Mouse (Mus musculus) ES-Bruce4 (cell line): ENCODE results near the gene Hyal1.

Experiments used
- CTCF ChIP-seq: IDR thresholded peaks from one replicate; pipeline ENCODE4 v1.8.1; 2011; ENCODE audit warnings: low read depth, low read length
- POLR2A ChIP-seq: IDR thresholded peaks from one replicate; pipeline ENCODE4 v1.8.1; 2011; ENCODE audit warnings: low read length; ENCODE audit not compliant: insufficient read depth

DNA sequence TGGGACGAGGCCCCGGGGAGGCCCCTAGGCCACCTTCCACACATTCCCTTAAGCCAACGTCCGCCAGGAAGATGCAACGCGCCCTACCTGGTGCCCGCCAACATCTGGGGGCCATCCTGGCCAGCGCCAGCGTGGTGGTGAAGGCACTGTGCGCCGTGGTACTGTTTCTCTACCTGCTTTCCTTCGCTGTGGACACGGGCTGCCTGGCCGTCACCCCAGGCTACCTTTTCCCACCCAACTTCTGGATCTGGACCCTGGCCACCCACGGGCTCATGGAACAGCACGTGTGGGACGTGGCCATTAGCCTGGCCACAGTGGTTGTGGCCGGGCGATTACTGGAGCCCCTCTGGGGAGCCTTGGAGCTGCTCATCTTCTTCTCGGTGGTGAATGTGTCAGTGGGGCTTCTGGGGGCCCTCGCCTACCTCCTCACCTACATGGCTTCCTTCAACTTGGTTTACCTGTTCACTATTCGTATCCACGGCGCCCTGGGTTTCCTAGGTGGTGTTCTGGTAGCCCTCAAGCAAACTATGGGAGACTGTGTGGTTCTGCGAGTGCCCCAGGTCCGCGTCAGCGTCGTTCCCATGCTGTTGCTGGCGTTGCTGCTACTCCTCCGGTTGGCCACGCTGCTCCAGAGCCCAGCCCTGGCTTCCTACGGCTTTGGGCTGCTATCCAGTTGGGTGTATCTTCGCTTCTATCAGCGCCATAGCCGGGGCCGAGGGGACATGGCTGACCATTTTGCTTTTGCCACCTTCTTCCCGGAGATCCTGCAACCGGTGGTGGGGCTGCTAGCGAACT, 42.1 kb upstream of the Hyal1 start:
- TF ChIP-seq POLR2A (no peak), CTCF (no peak)
